Mouse (Mus musculus) midbrain, embryonic 16.5 days (tissue): ENCODE measurements around the gene Jag2. TPM values are rescaled to one million over a fixed set of nuclear protein-coding genes. Genes with fewer than 3 reads are reported as not detected.

Source experiments
- ATAC-seq: fragments of 200-750 bp; cut with Nextera tagmentation; 2 replicates; pipeline ENCODE4 v1.8.0; 2017; ENCODE audit warnings: moderate TSS enrichment
- H3K27ac ChIP-seq: fragments of 300-500 bp; sonication (generic); 2 replicates; pipeline ENCODE4 v1.5.1; 2014; ENCODE audit warnings: mild to moderate bottlenecking, low read length, mixed read lengths
- H3K27me3 ChIP-seq: fragments of 300-500 bp; sonication (generic); 2 replicates; pipeline ENCODE4 v1.6.1; 2014; ENCODE audit warnings: low read depth, low read length, mixed read lengths; ENCODE audit not compliant: control insufficient read depth, insufficient read depth
- H3K36me3 ChIP-seq: fragments of 300-500 bp; sonication (generic); 2 replicates; pipeline ENCODE4 v1.6.1; 2014; ENCODE audit warnings: mild to moderate bottlenecking, low read length, moderate library complexity, mixed read lengths; ENCODE audit not compliant: control insufficient read depth, insufficient read depth
- H3K4me1 ChIP-seq: fragments of 300-500 bp; sonication (generic); 2 replicates; pipeline ENCODE4 v1.6.1; 2014; ENCODE audit warnings: mild to moderate bottlenecking, low read length, mixed read lengths; ENCODE audit not compliant: control insufficient read depth, insufficient read depth
- H3K4me2 ChIP-seq: fragments of 300-500 bp; sonication (generic); 2 replicates; pipeline ENCODE4 v1.6.1; 2014; ENCODE audit warnings: mild to moderate bottlenecking, low read length, mixed read lengths
- H3K4me3 ChIP-seq: fragments of 300-500 bp; sonication (generic); 2 replicates; pipeline ENCODE4 v1.5.1; 2014; ENCODE audit warnings: low read depth, mild to moderate bottlenecking, low read length, moderate library complexity, mixed read lengths
- H3K9ac ChIP-seq: fragments of 300-500 bp; sonication (generic); 2 replicates; pipeline ENCODE4 v1.6.1; 2014; ENCODE audit warnings: low read depth, low read length, mixed read lengths
- H3K9me3 ChIP-seq: fragments of 300-500 bp; sonication (generic); replicated peaks from 2 replicates; pipeline ENCODE4 v1.6.1; 2014; ENCODE audit warnings: mild to moderate bottlenecking, low read length, mixed read lengths; ENCODE audit not compliant: control insufficient read depth, poor library complexity, severe bottlenecking
- WGBS: fragments of 180-500 bp; shearing (Covaris S2); extraction: QIAGEN DNeasy Blood & Tissue Kit; methylation state at CpG from one replicate; pipeline ENCODE4 v1.1.7; 2014; 5-methylcytosine and 5-hydroxymethylcytosine counted together
- polyA plus RNA-seq: library from polyadenylated mRNA; unstranded; fragments of >200 nt; fragmentation: Nextera tagmentation; extraction: Ambion mirVana; gene quantifications from 2 replicates; pipeline ENCODE4 v1.2.1, GENCODE M21; 2015

Gene Jag2
- polyA plus RNA-seq, 1 experiment from 2014 or later: 10.4 TPM

DNA sequence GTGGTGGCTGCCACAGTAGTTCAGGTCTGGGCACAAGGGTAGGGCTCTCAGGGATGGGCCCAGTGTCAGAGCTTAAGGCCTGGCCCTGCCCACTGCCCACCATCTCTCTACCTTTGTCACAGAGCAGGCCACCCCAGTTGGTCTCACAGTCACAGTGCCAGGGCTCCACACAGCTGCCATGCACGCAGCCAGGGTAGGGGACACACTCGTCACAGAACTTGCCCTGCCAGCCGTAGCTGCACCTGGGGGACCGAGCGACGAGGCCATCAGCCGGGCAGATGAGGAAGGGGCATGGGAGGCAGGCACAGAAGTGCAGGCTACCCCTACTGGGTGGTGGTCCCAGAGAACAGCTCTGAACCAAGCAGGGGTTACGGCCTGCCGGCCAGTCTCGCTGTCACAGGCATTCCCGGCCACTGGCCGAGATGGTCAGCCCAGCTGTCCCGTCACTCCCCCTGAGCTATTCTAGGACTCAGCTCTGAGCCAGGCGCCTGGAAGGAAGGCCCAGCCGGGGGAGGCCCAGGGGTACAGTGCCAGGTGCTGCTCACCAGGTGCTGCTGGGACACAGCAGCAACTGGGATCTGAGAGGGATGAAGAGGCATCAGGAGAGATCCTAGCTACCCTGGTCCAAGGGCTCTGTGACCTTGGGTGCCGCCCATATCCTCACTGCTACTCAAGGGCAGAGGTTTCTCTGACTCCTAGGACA lies 12.7 kb downstream of the Jag2 start:
- H3K4me3 ChIP-seq: no peak overlapping the region
- WGBS: 85% methylated on average over 16 of the region's 16 CpGs
- H3K9ac ChIP-seq: no peak overlapping the region
- no peaks in the 10 kb centered on the region for H3K27me3 ChIP-seq
- H3K36me3 ChIP-seq: peaks cover 42% of the 10 kb centered on the region
- no peak overlapping the region for H3K4me2 ChIP-seq
- no peaks in the 10 kb centered on the region for H3K4me1 ChIP-seq
- H3K27ac ChIP-seq: no peak overlapping the region
- no peaks in the 10 kb centered on the region for H3K9me3 ChIP-seq
- no peak for ATAC-seq

GRCm38 (mm10) chr12:112915587-112915986 lies 14.0 kb downstream of the Jag2 start:
- H3K9me3 ChIP-seq: no peaks in the 10 kb centered on the region
- no peaks in the 10 kb centered on the region for H3K27me3 ChIP-seq
- H3K4me3 ChIP-seq: no peak overlapping the region
- no peak overlapping the region for H3K27ac ChIP-seq
- no peak overlapping the region for H3K4me2 ChIP-seq
- no peak overlapping the region for H3K9ac ChIP-seq
- ATAC-seq: no peak; the same call in 1 of the 2 replicates
- peaks cover 53% of the 10 kb centered on the region for H3K36me3 ChIP-seq
- WGBS: 67% methylated on average over 13 of the region's 13 CpGs
- H3K4me1 ChIP-seq: no peaks in the 10 kb centered on the region

- H3K9me3 ChIP-seq: no peaks in the 10 kb centered on the region
- H3K27ac ChIP-seq: no peak overlapping the region
- H3K27me3 ChIP-seq: no peaks in the 10 kb centered on the region
- no peak overlapping the region for H3K4me2 ChIP-seq
- 82% methylated on average over 11 of the region's 11 CpGs for WGBS
- H3K4me3 ChIP-seq: no peak overlapping the region
- no peak overlapping the region for H3K9ac ChIP-seq
- peaks cover 58% of the 10 kb centered on the region for H3K36me3 ChIP-seq
- no peak for ATAC-seq
- no peaks in the 10 kb centered on the region for H3K4me1 ChIP-seq
These were observed 15.0 kb downstream of the Jag2 start for GRCm38 (mm10) chr12:112914527-112914926.

DNA sequence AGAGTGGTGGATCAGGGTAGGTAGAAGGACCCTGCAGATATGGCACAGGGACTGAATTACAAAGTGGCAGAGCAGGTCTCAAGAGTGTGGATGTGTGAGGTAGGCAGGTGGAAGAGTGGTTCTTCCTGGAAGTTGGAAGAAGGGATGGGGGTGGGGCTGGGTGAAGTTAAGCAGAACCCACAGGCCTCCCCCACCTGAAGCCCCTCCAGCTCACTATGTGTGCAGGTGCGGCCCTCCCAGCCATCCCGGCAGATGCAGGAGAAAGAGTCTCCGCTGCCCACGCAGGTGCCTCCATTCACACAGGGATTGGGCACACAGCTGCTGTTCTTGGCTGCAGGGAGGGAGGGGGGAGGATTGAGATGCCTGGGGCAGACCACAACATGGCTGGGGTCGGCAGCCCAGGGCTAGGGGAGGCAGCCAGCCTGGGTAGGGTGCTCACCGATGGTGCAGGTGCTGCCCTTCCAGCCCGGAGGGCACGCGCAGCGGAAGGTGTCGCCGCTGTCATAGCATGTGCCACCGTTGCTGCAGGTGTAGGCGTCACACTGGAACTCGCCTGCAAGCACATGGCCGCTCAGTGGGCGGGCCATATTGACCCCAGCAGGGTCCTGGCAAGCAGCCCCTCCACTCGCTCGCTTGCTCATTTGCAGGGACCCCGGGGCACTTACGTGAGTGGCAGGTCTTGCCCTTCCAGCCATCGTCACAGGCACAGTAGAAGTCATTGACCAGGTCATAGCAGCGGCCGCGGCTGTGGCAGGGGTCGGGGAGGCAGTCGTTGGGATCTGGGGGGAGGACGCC lies 16.4 kb downstream of the Jag2 start:
- H3K4me1 ChIP-seq: no peaks in the 10 kb centered on the region
- no peak overlapping the region for H3K27ac ChIP-seq
- H3K36me3 ChIP-seq: peaks cover 71% of the 10 kb centered on the region
- WGBS: 90% methylated on average over 28 of the region's 28 CpGs
- no peak overlapping the region for H3K9ac ChIP-seq
- H3K4me2 ChIP-seq: no peak overlapping the region
- no peaks in the 10 kb centered on the region for H3K9me3 ChIP-seq
- no peak for ATAC-seq
- H3K4me3 ChIP-seq: no peak overlapping the region
- no peaks in the 10 kb centered on the region for H3K27me3 ChIP-seq

DNA sequence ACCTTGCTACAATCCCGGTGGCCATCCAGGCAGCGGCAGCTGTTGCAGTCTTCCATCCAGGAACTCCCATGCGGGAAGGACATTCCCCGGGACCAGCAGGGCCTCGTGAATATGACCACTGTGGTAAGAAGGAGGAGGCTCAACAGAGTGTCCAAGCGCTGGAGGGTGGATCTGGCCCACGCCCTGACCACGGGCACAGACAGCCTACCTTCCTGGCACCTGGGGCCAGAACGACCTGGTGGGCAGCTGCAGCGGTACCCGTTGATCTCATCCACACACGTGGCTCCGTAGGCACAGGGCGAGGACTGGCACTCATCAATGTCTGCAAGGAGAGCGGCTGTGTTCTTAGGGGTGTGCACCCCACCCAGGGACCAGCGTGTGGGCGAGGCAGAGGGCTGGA lies 17.9 kb downstream of the Jag2 start:
- H3K9ac ChIP-seq: no peak overlapping the region
- no peak overlapping the region for H3K4me3 ChIP-seq
- H3K4me2 ChIP-seq: no peak overlapping the region
- H3K27ac ChIP-seq: no peak overlapping the region
- no peaks in the 10 kb centered on the region for H3K4me1 ChIP-seq
- no peaks in the 10 kb centered on the region for H3K9me3 ChIP-seq
- peaks cover 76% of the 10 kb centered on the region for H3K36me3 ChIP-seq
- no peaks in the 10 kb centered on the region for H3K27me3 ChIP-seq
- WGBS: 93% methylated on average over 16 of the region's 17 CpGs
- no peak for ATAC-seq

- H3K27ac ChIP-seq: no peak overlapping the region
- no peaks in the 10 kb centered on the region for H3K27me3 ChIP-seq
- no peak overlapping the region for H3K4me2 ChIP-seq
- ATAC-seq: no peak
- no peaks in the 10 kb centered on the region for H3K9me3 ChIP-seq
- WGBS: 95% methylated on average over 22 of the region's 22 CpGs
- H3K9ac ChIP-seq: no peak overlapping the region
- H3K4me3 ChIP-seq: no peak overlapping the region
- H3K4me1 ChIP-seq: no peaks in the 10 kb centered on the region
- peaks cover 71% of the 10 kb centered on the region for H3K36me3 ChIP-seq
These were observed 20.6 kb downstream of the Jag2 start for GRCm38 (mm10) chr12:112908991-112909390.

- Histone ChIP-seq H3K4me2 (no peak overlapping the region), H3K4me3 (no peak overlapping the region), H3K9ac (no peak overlapping the region), H3K36me3 (peaks cover 39% of the 10 kb centered on the region), H3K27me3 (no peaks in the 10 kb centered on the region), H3K9me3 (no peaks in the 10 kb centered on the region), H3K4me1 (no peaks in the 10 kb centered on the region), H3K27ac (no peak overlapping the region)
- ATAC-seq: no peak
- 86% methylated on average over 5 of the region's 5 CpGs for WGBS
These were observed 24.6 kb downstream of the Jag2 start for GRCm38 (mm10) chr12:112905001-112905400.

- peaks cover 28% of the 10 kb centered on the region for H3K36me3 ChIP-seq
- no peaks in the 10 kb centered on the region for H3K27me3 ChIP-seq
- 77% methylated on average over 8 of the region's 8 CpGs for WGBS
- no peaks in the 10 kb centered on the region for H3K4me1 ChIP-seq
- no peak for ATAC-seq
- H3K9ac ChIP-seq: no peak overlapping the region
- H3K27ac ChIP-seq: no peak overlapping the region
- no peak overlapping the region for H3K4me2 ChIP-seq
- H3K9me3 ChIP-seq: no peaks in the 10 kb centered on the region
- H3K4me3 ChIP-seq: no peak overlapping the region
These were observed 25.6 kb downstream of the Jag2 start for GRCm38 (mm10) chr12:112903941-112904340.

DNA sequence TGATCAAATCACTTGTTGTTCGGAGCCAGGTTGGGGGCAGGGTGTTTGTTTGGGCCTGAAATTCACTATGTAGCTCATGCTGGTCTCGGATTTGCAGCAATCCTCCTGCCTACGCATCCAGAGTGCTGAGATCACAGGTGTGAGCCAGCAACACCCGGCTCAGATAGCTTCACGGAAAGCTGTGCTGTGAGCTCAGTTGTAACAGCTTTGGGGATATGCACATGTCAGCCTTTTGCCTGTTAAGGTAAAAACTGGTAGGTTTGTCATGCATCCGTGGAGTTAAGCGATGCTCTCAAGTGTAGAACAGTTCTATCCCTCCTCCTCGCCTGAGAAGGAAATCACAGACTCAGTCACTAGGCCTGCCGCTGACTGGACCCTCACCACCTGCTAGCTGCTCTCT lies 28.9 kb downstream of the Jag2 start:
- no peak for ATAC-seq
- no peak overlapping the region for H3K9ac ChIP-seq
- H3K4me2 ChIP-seq: no peak overlapping the region
- no peaks in the 10 kb centered on the region for H3K9me3 ChIP-seq
- H3K36me3 ChIP-seq: peaks cover 12% of the 10 kb centered on the region; the same call in 1 of the 2 replicates
- H3K27ac ChIP-seq: no peak overlapping the region
- WGBS: 87% methylated on average over 9 of the region's 9 CpGs
- peaks cover 5% of the 10 kb centered on the region for H3K4me1 ChIP-seq
- H3K4me3 ChIP-seq: no peak overlapping the region
- H3K27me3 ChIP-seq: no peaks in the 10 kb centered on the region
